Mouse (Mus musculus): ENCODE results near the gene Slc5a5. TPM values are rescaled to one million over a fixed set of nuclear protein-coding genes. Genes with fewer than 3 reads are reported as not detected.
A peak's percentile ranks its signal among the peaks of the same experiment; 100 is the strongest.

The Slc5a5 gene
- total and polyA plus RNA-seq, 3 experiments: 0.18 TPM; not detected in 2

DNA sequence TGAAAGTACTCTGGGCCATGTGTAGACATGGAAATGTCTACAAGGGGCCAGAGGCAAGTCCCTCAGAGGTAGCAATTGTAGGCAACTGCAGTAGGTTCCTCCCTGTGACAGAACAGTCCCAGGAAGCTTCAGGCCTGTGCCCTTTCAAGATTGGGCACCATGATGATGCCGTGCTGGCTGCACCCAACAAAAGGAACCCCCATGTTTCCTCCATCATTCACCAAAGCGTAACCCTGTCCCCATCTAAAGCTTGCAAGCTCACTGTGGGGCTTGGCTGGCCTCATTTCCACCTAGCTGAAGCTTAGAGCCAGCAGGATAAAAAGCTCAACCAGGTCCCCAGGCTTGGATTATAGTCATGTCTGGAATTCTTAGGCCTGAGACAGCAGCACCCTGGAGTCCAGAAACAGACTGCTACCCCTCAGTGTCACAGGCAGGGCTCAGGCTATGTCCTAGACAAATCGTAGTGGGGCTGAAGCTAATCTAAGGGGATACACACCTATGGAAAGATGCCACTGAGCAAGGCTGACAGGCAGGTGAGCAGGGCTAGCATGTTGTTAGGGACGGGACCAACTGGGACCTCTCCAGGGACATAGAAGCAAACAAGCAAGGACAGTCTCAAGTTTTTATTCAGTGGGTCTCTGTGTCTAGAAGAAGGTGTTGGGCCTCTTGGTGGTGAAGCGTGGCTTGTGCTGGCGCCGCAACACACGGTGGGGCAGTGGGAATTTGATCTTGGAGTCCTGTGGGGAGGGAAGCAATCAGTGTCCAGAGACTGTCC lies 2.4 kb upstream of the Slc5a5 start:
- intact Hi-C loops (cut with DNase I): loop anchor here (5.0 kb wide), 2 partner anchors 307 to 377 kb away; partner anchors contain the start of genes Haus8 and Myo9b
- no peak overlapping the region for H3K27ac ChIP-seq

DNA sequence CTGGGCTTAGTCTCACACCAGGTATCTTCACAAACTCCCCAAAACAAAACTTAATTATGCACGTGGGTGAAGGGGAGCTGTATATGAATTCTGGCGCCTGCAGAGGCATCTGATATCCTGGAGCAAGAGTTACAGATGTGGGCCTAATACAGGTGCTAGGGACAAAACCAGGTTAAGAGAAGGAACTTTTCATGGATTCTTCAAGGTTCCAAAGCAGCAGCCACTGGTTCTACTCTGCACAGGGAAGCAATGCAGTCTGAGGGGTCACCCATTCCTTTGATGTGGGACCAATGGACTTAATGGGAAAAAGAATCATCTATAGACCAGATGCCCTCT lies 1.8 kb upstream of the Slc5a5 start:
- Histone ChIP-seq H3K9ac (ENCODE audit: low read depth, low read length) (no peak overlapping the region), H3K27me3 (ENCODE audit: control insufficient read depth, insufficient read depth, low read length) (peaks cover 11% of the 10 kb centered on the region), H3K4me3 (no peak overlapping the region), H3K4me1 (ENCODE audit: control insufficient read depth, insufficient read depth, low read length) (peaks cover 6% of the 10 kb centered on the region), H3K36me3 (ENCODE audit: control insufficient read depth, insufficient read depth, low read length) (peaks cover 2% of the 10 kb centered on the region; the same call in 1 of the 2 replicates), H3K79me2 (replicated peaks; ENCODE audit: control insufficient read depth, insufficient read depth, low read length) (peaks cover 5% of the 10 kb centered on the region), H3K27ac (no peak overlapping the region)
- TF ChIP-seq POLR2A (IDR thresholded peaks at IDR 0.05; ENCODE audit: insufficient read depth, low read depth, low read length) (no peak), CTCF (IDR thresholded peaks at IDR 0.05) (no peak), EP300 (IDR thresholded peaks at IDR 0.05; ENCODE audit: insufficient read depth, low read depth, low read length) (no peak)
- intact Hi-C loops (cut with DNase I): no loop called here
- DNase-seq: no peak
- WGBS: 72% methylated on average over 2 of the region's 2 CpGs

More for the DNA sequence above, 2.4 kb upstream of the Slc5a5 start:
- peaks cover 2% of the 10 kb centered on the region; the same call in 1 of the 2 replicates for H3K36me3 ChIP-seq (ENCODE audit: control insufficient read depth, insufficient read depth, low read length)
- no peak overlapping the region for H3K9ac ChIP-seq (ENCODE audit: low read depth, low read length)
- TF ChIP-seq EP300 (IDR thresholded peaks at IDR 0.05; ENCODE audit: insufficient read depth, low read depth, low read length) (no peak), POLR2A (IDR thresholded peaks at IDR 0.05; ENCODE audit: insufficient read depth, low read depth, low read length) (no peak)
- H3K27me3 ChIP-seq (ENCODE audit: control insufficient read depth, insufficient read depth, low read length): peaks cover 11% of the 10 kb centered on the region
- H3K4me1 ChIP-seq (ENCODE audit: control insufficient read depth, insufficient read depth, low read length): peaks cover 6% of the 10 kb centered on the region
- peaks cover 5% of the 10 kb centered on the region for H3K79me2 ChIP-seq (replicated peaks; ENCODE audit: control insufficient read depth, insufficient read depth, low read length)
- no peak for DNase-seq
- 90% methylated on average over 8 of the region's 8 CpGs for WGBS
- no peak overlapping the region for H3K4me3 ChIP-seq

DNA sequence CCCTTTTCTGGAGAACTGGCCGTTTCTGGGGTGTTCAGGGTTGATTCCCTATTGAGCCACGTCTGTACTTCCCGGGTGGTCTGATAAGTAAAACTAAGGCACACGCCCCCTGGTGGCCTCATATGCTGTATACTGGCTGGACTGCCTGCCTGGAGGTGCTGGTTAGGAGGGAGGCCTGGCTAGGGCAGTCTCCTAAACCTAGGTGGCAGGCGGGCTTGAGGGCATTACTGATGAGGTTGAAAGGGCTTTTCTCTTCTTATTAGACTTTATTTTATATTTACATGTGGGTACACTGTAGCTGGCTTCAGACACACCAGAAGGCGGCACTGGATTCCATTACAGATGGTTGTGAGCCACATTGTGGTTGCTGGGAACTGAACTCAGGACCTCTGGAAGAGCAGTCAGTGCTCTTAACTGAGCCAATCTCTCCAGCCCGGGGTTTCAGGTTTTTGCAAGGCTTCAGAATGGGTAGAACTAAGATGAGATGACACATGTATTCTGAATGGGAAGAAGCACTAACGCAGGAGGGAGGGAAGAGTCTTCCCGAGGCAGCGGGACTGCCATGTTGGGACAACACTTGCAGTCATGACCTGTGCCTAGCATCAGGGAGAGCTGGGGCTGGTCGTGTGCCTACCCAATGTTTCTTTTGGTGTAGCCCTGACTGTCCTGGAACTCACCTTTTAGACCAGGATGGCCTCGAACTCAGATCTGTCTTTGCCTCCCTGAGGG lies 1.3 kb upstream of the Slc5a5 start:
- 42% methylated on average over 12 of the region's 12 CpGs for WGBS
- Histone ChIP-seq H3K9ac (ENCODE audit: low read depth, low read length) (no peak overlapping the region), H3K27ac (no peak overlapping the region), H3K4me3 (no peak overlapping the region), H3K79me2 (replicated peaks; ENCODE audit: control insufficient read depth, insufficient read depth, low read length) (peaks cover 5% of the 10 kb centered on the region), H3K27me3 (ENCODE audit: control insufficient read depth, insufficient read depth, low read length) (peaks cover 11% of the 10 kb centered on the region), H3K36me3 (ENCODE audit: control insufficient read depth, insufficient read depth, low read length) (peaks cover 2% of the 10 kb centered on the region; the same call in 1 of the 2 replicates), H3K4me1 (ENCODE audit: control insufficient read depth, insufficient read depth, low read length) (peaks cover 6% of the 10 kb centered on the region)
- intact Hi-C loops (cut with DNase I): loop anchor here (1.0 kb wide), 2 partner anchors 21 to 50 kb away; partner anchors contain the start of gene Ccdc124
- no peak; the same call in none of the 2 replicates for TF ChIP-seq POLR2A (IDR thresholded peaks at IDR 0.05; ENCODE audit: insufficient read depth, low read depth, low read length)
- peak; percentile 86 for TF ChIP-seq CTCF (IDR thresholded peaks at IDR 0.05)
- no peak for TF ChIP-seq EP300 (IDR thresholded peaks at IDR 0.05; ENCODE audit: insufficient read depth, low read depth, low read length)
- DNase-seq: peak; percentile 66 to 74

DNA sequence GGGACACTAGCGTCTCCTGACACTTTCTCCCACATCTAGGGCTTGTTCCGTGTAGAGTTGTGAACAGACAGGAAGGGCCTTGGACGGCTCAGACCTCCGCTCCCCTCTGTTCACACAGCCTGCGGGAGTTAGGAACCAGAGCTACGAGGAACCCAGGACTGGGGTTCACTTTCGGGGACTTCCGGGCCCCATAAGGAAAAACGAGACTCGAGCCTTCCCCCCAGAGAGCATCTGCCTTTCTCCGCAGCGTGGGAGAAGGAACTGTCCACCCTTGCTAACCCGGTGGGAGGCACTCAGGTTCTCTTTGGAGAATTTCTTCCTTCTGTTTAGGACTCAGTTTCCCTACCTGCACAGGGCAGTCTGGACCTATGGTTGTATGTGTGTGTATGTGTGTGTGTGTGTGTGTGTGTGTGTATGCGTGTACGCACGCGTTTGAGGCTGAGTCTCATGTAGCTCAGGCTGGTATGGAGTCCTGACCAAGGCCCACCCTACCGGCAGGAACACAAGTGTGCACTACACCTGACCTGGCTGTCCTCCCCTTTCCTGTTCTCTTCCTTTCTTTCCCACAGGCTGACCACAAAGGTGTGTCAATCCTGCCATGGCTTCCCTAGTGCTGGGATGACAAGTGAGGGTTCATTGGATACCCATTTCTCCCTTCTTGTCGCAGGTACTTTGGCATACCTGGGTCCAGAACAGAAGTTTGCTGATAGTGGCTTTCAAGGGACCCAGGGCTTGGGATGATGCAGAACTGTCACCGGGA lies 519 bp upstream of the Slc5a5 start:
- intact Hi-C loops (cut with DNase I): loop anchor here (1.0 kb wide), 2 partner anchors 20 to 49 kb away; partner anchors contain the start of gene Ccdc124
- H3K4me3 ChIP-seq: no peak overlapping the region
- 35% methylated on average over 20 of the region's 20 CpGs for WGBS
- no peak overlapping the region for H3K9ac ChIP-seq (ENCODE audit: low read depth, low read length)
- peaks cover 11% of the 10 kb centered on the region for H3K27me3 ChIP-seq (ENCODE audit: control insufficient read depth, insufficient read depth, low read length)
- no peak for DNase-seq
- peaks cover 5% of the 10 kb centered on the region for H3K4me1 ChIP-seq (ENCODE audit: control insufficient read depth, insufficient read depth, low read length)
- H3K36me3 ChIP-seq (ENCODE audit: control insufficient read depth, insufficient read depth, low read length): peaks cover 2% of the 10 kb centered on the region; the same call in 1 of the 2 replicates
- no peak overlapping the region for H3K27ac ChIP-seq
- H3K79me2 ChIP-seq (replicated peaks; ENCODE audit: control insufficient read depth, insufficient read depth, low read length): peaks cover 5% of the 10 kb centered on the region
- TF ChIP-seq EP300 (IDR thresholded peaks at IDR 0.05; ENCODE audit: insufficient read depth, low read depth, low read length): no peak

DNA sequence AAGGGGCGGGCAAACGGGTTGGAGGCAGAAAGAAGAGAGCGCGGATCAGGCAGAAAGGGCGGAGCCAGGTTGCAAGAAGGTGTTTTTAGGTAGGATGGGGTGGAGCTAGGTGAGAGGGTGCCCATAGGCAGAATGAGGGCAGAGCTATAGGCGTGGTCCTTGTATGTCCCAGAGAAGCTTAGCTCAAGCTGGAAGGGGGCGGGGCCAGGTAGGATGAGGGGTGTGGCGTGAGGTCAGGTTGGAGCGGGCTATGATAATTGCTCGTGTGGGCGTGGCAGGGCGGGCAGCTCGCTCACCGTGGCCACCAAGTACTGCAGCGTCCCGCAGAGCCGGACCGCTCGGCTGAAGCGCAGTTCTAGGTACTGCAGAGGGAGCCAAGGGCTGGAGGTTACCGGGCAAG lies 1.2 kb downstream of the Slc5a5 start:
- Histone ChIP-seq H3K4me3 (no peak overlapping the region), H3K79me2 (replicated peaks; ENCODE audit: control insufficient read depth, insufficient read depth, low read length) (peaks cover 2% of the 10 kb centered on the region; the same call in 1 of the 2 replicates), H3K27ac (no peak overlapping the region), H3K4me1 (ENCODE audit: control insufficient read depth, insufficient read depth, low read length) (peaks cover 2% of the 10 kb centered on the region), H3K9ac (ENCODE audit: low read depth, low read length) (no peak overlapping the region), H3K27me3 (ENCODE audit: control insufficient read depth, insufficient read depth, low read length) (peaks cover 11% of the 10 kb centered on the region), H3K36me3 (ENCODE audit: control insufficient read depth, insufficient read depth, low read length) (peaks cover 1% of the 10 kb centered on the region; the same call in 1 of the 2 replicates)
- TF ChIP-seq CTCF (IDR thresholded peaks at IDR 0.05) (no peak), EP300 (IDR thresholded peaks at IDR 0.05; ENCODE audit: insufficient read depth, low read depth, low read length) (no peak), POLR2A (IDR thresholded peaks at IDR 0.05; ENCODE audit: insufficient read depth, low read depth, low read length) (no peak)
- intact Hi-C loops (cut with DNase I): no loop called here
- DNase-seq: no peak
- WGBS: 23% methylated on average over 21 of the region's 21 CpGs

Measured in heart, adult 2 months (tissue).